Mouse (Mus musculus) hindbrain, embryonic 15.5 days (tissue): ENCODE data around the gene Arl8a. TPM values are rescaled to one million over a fixed set of nuclear protein-coding genes. Genes with fewer than 3 reads are reported as not detected.
A peak's percentile ranks its signal among the peaks of the same experiment; 100 is the strongest.

Source experiments
- ATAC-seq: fragments of 200-750 bp; cut with Nextera tagmentation; 2 replicates; pipeline ENCODE4 v1.8.0; 2017; ENCODE audit warnings: low read depth, moderate number of reproducible peaks, moderate TSS enrichment; ENCODE audit not compliant: low FRiP score
- H3K27ac ChIP-seq: fragments of 300-500 bp; sonication (generic); replicated peaks from 2 replicates; pipeline ENCODE4 v1.5.1; 2015; ENCODE audit warnings: mild to moderate bottlenecking, inconsistent platforms
- H3K27me3 ChIP-seq: fragments of 300-500 bp; sonication (generic); 2 replicates; pipeline ENCODE4 v1.6.1; 2015; ENCODE audit warnings: control low read depth, inconsistent platforms
- H3K36me3 ChIP-seq: fragments of 300-500 bp; sonication (generic); 2 replicates; pipeline ENCODE4 v1.6.1; 2015; ENCODE audit warnings: control low read depth, inconsistent platforms
- H3K4me1 ChIP-seq: fragments of 300-500 bp; sonication (generic); replicated peaks from 2 replicates; pipeline ENCODE4 v1.6.1; 2015; ENCODE audit warnings: control low read depth, inconsistent platforms
- H3K4me2 ChIP-seq: fragments of 300-500 bp; sonication (generic); 2 replicates; pipeline ENCODE4 v1.6.1; 2015; ENCODE audit warnings: moderate library complexity, mild to moderate bottlenecking, inconsistent platforms
- H3K4me3 ChIP-seq: fragments of 300-500 bp; sonication (generic); 2 replicates; pipeline ENCODE4 v1.5.1; 2015; ENCODE audit warnings: mild to moderate bottlenecking, inconsistent platforms
- H3K9ac ChIP-seq: fragments of 300-500 bp; sonication (generic); 2 replicates; pipeline ENCODE4 v1.6.1; 2015; ENCODE audit warnings: inconsistent platforms
- H3K9me3 ChIP-seq: fragments of 300-500 bp; sonication (generic); 2 replicates; pipeline ENCODE4 v1.6.1; 2016; ENCODE audit warnings: control low read depth, inconsistent platforms
- WGBS: fragments of 180-500 bp; shearing (Covaris S2); methylation state at CpG from one replicate; pipeline ENCODE4 v1.1.7; 2015; 5-methylcytosine and 5-hydroxymethylcytosine counted together
- polyA plus RNA-seq: library from polyadenylated mRNA; unstranded; fragments of >200 nt; fragmentation: Nextera tagmentation; extraction: Ambion mirVana; gene quantifications from 2 replicates; pipeline ENCODE4 v1.2.1, GENCODE M21; 2015

The Arl8a gene
- polyA plus RNA-seq, 1 experiment from 2014 or later: 418 TPM

GRCm38 (mm10) chr1:135136500-135136899 lies 10.1 kb upstream of the Arl8a start:
- H3K9ac ChIP-seq: no peak overlapping the region
- no peaks in the 10 kb centered on the region for H3K9me3 ChIP-seq
- no peaks in the 10 kb centered on the region for H3K36me3 ChIP-seq
- WGBS: 0% methylated on average over 1 of the region's 1 CpGs
- H3K27ac ChIP-seq: no peak overlapping the region
- H3K4me2 ChIP-seq: no peak overlapping the region
- no peaks in the 10 kb centered on the region for H3K27me3 ChIP-seq
- no peak overlapping the region for H3K4me3 ChIP-seq
- peak; percentile 66; the same call in 1 of the 2 replicates for ATAC-seq
- no peaks in the 10 kb centered on the region for H3K4me1 ChIP-seq

GRCm38 (mm10) chr1:135139906-135140305 lies 6.7 kb upstream of the Arl8a start:
- WGBS: 75% methylated on average over 2 of the region's 2 CpGs

DNA sequence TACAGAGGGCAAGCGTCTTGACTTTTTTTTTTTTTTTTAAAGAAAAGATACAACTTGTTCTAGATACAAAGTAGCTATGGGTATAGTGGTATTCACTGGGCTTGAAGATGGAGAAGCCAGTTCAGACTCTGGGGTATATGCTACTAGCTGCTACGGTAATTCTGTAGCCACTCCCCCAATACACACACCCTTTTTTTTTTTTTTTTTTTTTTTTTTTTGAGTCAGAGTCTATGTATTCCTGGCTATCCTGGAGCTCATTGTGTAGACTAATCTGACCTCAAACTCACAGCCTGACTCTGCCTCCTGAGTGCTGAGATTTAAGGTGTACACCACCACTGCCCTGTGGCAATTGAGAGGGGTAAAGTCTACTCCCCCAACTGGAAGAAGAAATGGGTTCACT lies 4.2 kb upstream of the Arl8a start:
- Histone ChIP-seq H3K9ac (no peak overlapping the region), H3K27ac (no peak overlapping the region), H3K9me3 (no peaks in the 10 kb centered on the region), H3K4me1 (peaks cover 10% of the 10 kb centered on the region), H3K27me3 (no peaks in the 10 kb centered on the region), H3K36me3 (no peaks in the 10 kb centered on the region), H3K4me2 (no peak overlapping the region), H3K4me3 (no peak overlapping the region)
- ATAC-seq: no peak
- WGBS: 83% methylated on average over 2 of the region's 2 CpGs

More at GRCm38 (mm10) chr1:135139906-135140305, 6.7 kb upstream of the Arl8a start:
- H3K36me3 ChIP-seq: no peaks in the 10 kb centered on the region
- H3K27ac ChIP-seq: no peak overlapping the region
- no peaks in the 10 kb centered on the region for H3K9me3 ChIP-seq
- no peaks in the 10 kb centered on the region for H3K4me1 ChIP-seq
- ATAC-seq: no peak
- H3K4me2 ChIP-seq: no peak overlapping the region
- H3K4me3 ChIP-seq: no peak overlapping the region
- H3K27me3 ChIP-seq: no peaks in the 10 kb centered on the region
- H3K9ac ChIP-seq: no peak overlapping the region

DNA sequence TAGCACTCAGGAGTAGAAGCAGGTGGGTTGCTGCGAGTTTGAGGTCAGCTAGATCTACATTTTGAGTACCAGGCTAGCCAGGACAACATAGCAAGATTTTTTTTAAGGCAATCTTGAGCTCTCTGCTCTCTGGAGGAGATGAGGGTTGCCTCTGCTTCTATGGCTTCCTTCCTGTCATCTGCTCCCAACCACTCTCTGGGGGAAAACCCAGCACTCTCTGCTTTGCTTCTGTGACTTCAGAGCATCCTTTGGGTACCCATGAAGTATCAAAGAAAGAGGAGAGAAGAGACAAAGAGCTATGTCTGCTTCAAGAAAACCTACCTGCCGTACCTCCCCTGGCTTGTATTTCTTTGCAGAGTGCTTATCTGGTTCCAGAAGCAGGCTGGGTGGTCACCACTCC lies 2.7 kb upstream of the Arl8a start:
- no peaks in the 10 kb centered on the region for H3K27me3 ChIP-seq
- ATAC-seq: no peak
- H3K4me3 ChIP-seq: no peak overlapping the region
- no peaks in the 10 kb centered on the region for H3K36me3 ChIP-seq
- no peak overlapping the region for H3K9ac ChIP-seq
- no peaks in the 10 kb centered on the region for H3K9me3 ChIP-seq
- H3K27ac ChIP-seq: no peak overlapping the region
- 93% methylated on average over 2 of the region's 2 CpGs for WGBS
- no peak overlapping the region for H3K4me2 ChIP-seq
- peaks cover 21% of the 10 kb centered on the region for H3K4me1 ChIP-seq

GRCm38 (mm10) chr1:135146946-135147701 lies 500 bp downstream of the Arl8a start:
- Histone ChIP-seq H3K9ac (peak overlapping the region; percentile 99), H3K9me3 (no peaks in the 10 kb centered on the region), H3K4me1 (peaks cover 49% of the 10 kb centered on the region), H3K4me3 (peak overlapping the region; percentile 95), H3K27me3 (no peaks in the 10 kb centered on the region), H3K4me2 (peak overlapping the region; percentile 81), H3K27ac (peak overlapping the region; percentile 99), H3K36me3 (peaks cover 2% of the 10 kb centered on the region; the same call in 1 of the 2 replicates)
- under 1% methylated on average over 65 of the region's 69 CpGs for WGBS
- ATAC-seq: peak; percentile 72

DNA sequence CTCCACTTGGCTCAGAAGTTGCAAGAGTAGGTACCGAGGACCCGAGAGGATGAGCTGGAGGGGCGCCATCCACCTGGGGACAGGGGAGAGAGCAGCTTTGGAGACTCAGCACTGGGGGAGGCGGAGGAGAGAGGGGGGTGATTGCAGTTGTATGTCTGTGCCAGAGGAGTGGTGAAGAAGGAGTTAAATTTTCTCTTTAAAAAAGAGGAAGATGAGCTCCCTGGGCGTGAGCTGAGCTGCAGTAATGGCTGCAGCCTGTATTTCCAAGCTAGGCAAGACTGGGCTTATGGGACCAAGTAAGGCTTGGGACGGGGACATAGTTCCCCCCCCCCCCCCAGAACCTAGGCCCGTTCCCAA lies 1.1 kb downstream of the Arl8a start:
- Histone ChIP-seq H3K27me3 (no peaks in the 10 kb centered on the region), H3K27ac (peak overlapping the region; percentile 99), H3K9ac (peak overlapping the region; percentile 99), H3K4me1 (peaks cover 55% of the 10 kb centered on the region), H3K4me3 (peak overlapping the region; percentile 95), H3K9me3 (no peaks in the 10 kb centered on the region), H3K4me2 (peak overlapping the region; percentile 81), H3K36me3 (peaks cover 2% of the 10 kb centered on the region; the same call in 1 of the 2 replicates)
- ATAC-seq: no peak; the same call in 1 of the 2 replicates
- WGBS: 0% methylated on average over 7 of the region's 7 CpGs

DNA sequence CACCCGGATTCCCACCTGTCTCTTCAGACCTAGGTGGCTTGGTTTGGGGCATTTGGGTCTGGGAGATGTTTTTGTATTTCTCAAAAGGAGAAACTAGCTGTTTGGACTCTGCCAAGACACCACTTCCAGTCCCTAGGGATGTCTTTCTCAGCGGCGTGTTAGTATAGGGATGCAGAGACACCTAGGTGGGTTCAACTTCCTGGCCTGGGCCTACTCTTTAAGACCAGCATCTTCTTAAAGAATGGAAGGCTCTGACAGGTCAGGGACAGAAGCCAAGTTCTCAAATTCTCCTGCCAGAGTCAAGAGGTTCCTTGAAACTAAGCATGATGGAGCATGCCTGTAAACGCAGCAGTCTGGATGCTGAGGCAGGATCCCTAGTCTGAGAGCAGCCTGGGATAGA lies 1.9 kb downstream of the Arl8a start:
- Histone ChIP-seq H3K4me3 (peak overlapping the region; percentile 95), H3K36me3 (peaks cover 2% of the 10 kb centered on the region; the same call in 1 of the 2 replicates), H3K9me3 (no peaks in the 10 kb centered on the region), H3K4me2 (peak overlapping the region; percentile 81), H3K9ac (peak overlapping the region; percentile 99), H3K27me3 (no peaks in the 10 kb centered on the region), H3K27ac (peak overlapping the region; percentile 99), H3K4me1 (peaks cover 55% of the 10 kb centered on the region)
- WGBS: 46% methylated on average over 4 of the region's 4 CpGs
- no peak for ATAC-seq

DNA sequence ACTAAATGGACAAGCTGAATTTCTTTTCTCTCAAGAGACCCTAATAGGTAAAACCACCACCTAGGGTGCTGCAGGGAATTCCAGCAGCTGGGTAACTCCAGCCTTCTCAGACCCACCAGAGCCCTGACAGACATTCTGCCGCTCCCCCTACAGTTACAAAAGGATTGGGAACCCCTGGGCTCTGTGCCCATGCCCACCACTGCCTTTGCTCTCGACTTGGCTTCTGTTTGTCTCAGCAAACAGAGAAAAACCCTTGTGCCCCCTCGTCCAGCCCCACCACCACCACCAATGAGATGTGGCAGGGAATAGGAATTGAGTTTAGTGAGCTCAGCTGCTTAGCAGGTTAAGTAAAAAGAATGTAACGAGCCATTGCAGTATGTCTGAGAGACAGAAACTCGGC lies 2.4 kb downstream of the Arl8a start:
- H3K27ac ChIP-seq: peak overlapping the region; percentile 99
- peaks cover 2% of the 10 kb centered on the region; the same call in 1 of the 2 replicates for H3K36me3 ChIP-seq
- 41% methylated on average over 5 of the region's 5 CpGs for WGBS
- H3K27me3 ChIP-seq: no peaks in the 10 kb centered on the region
- no peak for ATAC-seq
- no peaks in the 10 kb centered on the region for H3K9me3 ChIP-seq
- peak overlapping the region; percentile 95 for H3K4me3 ChIP-seq
- peaks cover 58% of the 10 kb centered on the region for H3K4me1 ChIP-seq
- H3K9ac ChIP-seq: peak overlapping the region; percentile 99
- H3K4me2 ChIP-seq: peak overlapping the region; percentile 81

GRCm38 (mm10) chr1:135154011-135154410 lies 7.4 kb downstream of the Arl8a start:
- Histone ChIP-seq H3K27me3 (no peaks in the 10 kb centered on the region), H3K27ac (peak overlapping the region; percentile 89), H3K4me1 (peaks cover 49% of the 10 kb centered on the region), H3K9me3 (no peaks in the 10 kb centered on the region), H3K4me3 (no peak overlapping the region), H3K9ac (peak overlapping the region; percentile 26; the same call in 1 of the 2 replicates), H3K4me2 (peak overlapping the region; percentile 39), H3K36me3 (peaks cover 20% of the 10 kb centered on the region)
- 17% methylated on average over 13 of the region's 13 CpGs for WGBS
- peak; percentile 8; the same call in 1 of the 2 replicates for ATAC-seq

GRCm38 (mm10) chr1:135154411-135154959 lies 7.9 kb downstream of the Arl8a start:
- 2% methylated on average over 14 of the region's 14 CpGs for WGBS
- peak overlapping the region; percentile 39 for H3K4me2 ChIP-seq
- H3K27me3 ChIP-seq: no peaks in the 10 kb centered on the region
- H3K27ac ChIP-seq: peak overlapping the region; percentile 89
- H3K4me3 ChIP-seq: 0 out of 2 replicates have a peak overlapping the region, but pooled peaks have one; percentile 9
- peak overlapping the region; percentile 26; the same call in 1 of the 2 replicates for H3K9ac ChIP-seq
- H3K4me1 ChIP-seq: peaks cover 44% of the 10 kb centered on the region
- H3K9me3 ChIP-seq: no peaks in the 10 kb centered on the region
- ATAC-seq: peak; percentile 47
- H3K36me3 ChIP-seq: peaks cover 20% of the 10 kb centered on the region

DNA sequence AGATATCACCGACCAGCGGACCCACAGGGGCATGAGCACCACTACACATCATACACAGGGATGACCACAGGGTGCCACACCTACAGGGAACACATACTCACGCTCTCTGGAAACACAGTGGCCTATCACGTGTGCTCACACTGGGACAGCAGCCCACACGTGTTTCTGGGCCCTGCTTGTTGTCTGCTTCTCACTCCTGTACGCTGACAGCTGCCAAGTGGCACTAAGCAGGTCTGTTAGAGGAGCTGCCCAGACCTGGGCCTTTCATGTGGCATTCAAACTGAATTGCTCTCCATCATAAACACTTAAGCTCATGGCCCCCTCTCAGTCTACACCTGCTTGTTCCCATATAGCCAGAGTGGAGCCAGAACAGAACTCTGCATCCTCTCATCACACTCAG lies 9.7 kb downstream of the Arl8a start:
- 76% methylated on average over 6 of the region's 6 CpGs for WGBS
- ATAC-seq: no peak
- no peaks in the 10 kb centered on the region for H3K9me3 ChIP-seq

GRCm38 (mm10) chr1:135158633-135159032 lies 12.0 kb downstream of the Arl8a start:
- peak; percentile 84 for ATAC-seq
- Histone ChIP-seq H3K9me3 (no peaks in the 10 kb centered on the region), H3K27me3 (no peaks in the 10 kb centered on the region), H3K36me3 (peaks cover 19% of the 10 kb centered on the region), H3K4me3 (no peak overlapping the region), H3K4me1 (peaks cover 18% of the 10 kb centered on the region), H3K4me2 (peak overlapping the region; percentile 24; the same call in 1 of the 2 replicates), H3K9ac (no peak overlapping the region), H3K27ac (peak overlapping the region; percentile 86)
- 38% methylated on average over 5 of the region's 5 CpGs for WGBS

More for the DNA sequence above, 9.7 kb downstream of the Arl8a start:
- no peak overlapping the region for H3K4me2 ChIP-seq
- no peak overlapping the region for H3K4me3 ChIP-seq
- no peaks in the 10 kb centered on the region for H3K27me3 ChIP-seq
- no peak overlapping the region for H3K9ac ChIP-seq
- peaks cover 20% of the 10 kb centered on the region for H3K36me3 ChIP-seq
- H3K4me1 ChIP-seq: peaks cover 27% of the 10 kb centered on the region
- peak overlapping the region; percentile 86 for H3K27ac ChIP-seq
